Mouse (Mus musculus) erythroblast, embryonic 14.5 days (primary cell): ENCODE data around the gene Shb.

Experiments
- GATA1 ChIP-seq: IDR thresholded peaks from 2 replicates; pipeline ENCODE4 v1.6.1; 2012; ENCODE audit warnings: low read length, inconsistent platforms, mixed read lengths
- TAL1 ChIP-seq: IDR thresholded peaks from 3 replicates; pipeline ENCODE4 v1.6.1; 2012; ENCODE audit warnings: low read length, inconsistent platforms, mixed read lengths

DNA sequence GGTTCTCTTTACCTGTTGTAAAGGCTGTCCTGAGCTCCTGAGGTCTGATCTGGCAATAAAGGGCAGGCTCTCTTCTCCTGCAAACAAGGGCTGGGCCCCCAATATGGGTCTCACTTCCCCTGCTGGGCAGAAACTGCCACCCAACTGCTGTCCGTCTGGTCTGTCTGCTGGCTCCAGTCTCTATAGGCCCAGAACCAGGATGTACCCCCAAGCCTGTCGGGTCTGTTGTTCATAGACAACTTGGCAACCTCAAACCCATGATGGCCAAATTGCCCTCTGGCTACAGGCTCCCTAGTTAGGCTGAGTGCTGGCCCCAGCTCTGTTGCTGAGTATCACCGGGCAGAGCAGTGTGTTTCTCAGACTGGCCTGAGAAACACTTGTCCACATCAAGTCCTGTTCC is 100.5 kb downstream of the Shb start:
- TF ChIP-seq GATA1 (no peak), TAL1 (no peak)
